Mouse (Mus musculus) kidney, adult 2 months (tissue): ENCODE measurements around the gene Dcp1b.

Experiments used
- CTCF ChIP-seq: fragments of 200-500 bp; conservative IDR thresholded peaks from 2 replicates; pipeline ENCODE4 v1.5.1; 2011; ENCODE audit warnings: low read depth, mild to moderate bottlenecking, control low read depth, low read length, moderate library complexity, mixed read lengths; ENCODE audit not compliant: insufficient read depth, insufficient read length
- POLR2A ChIP-seq: fragments of 200-500 bp; IDR thresholded peaks from one replicate; pipeline ENCODE4 v1.6.1; 2011; ENCODE audit warnings: low read depth, low read length, control low read depth

DNA sequence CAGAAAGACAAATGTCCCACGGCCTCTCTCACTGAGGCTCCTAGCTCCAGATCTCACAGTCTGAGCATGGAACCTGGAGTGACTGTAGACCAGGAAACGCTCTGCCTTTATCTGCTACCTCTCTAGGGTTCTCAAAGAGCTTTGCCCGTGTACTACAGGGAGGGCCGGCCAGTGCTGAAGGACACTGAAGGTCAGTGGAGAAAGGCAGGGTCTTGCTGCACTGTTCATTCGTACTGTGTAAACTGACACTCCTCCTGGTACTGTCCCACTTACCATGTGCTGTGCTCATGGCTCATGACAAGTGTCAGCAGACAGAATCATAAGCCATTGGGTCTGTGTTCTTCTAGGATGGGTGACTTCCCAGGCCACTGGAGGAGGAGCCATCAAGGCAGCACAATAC is 38.3 kb downstream of the Dcp1b start:
- no peak for TF ChIP-seq CTCF
- TF ChIP-seq POLR2A, result no peak
